Mouse (Mus musculus) lung, adult 2 months (tissue): Measurements from ENCODE around the gene Shc4.

Source experiments
- CTCF ChIP-seq: fragments of 200-500 bp; IDR thresholded peaks from 2 replicates; pipeline ENCODE4 v1.5.1; 2011; ENCODE audit warnings: mild to moderate bottlenecking, low read length, control low read depth; ENCODE audit not compliant: insufficient read depth
- POLR2A ChIP-seq: fragments of 200-500 bp; IDR thresholded peaks from 2 replicates; pipeline ENCODE4 v1.6.1; 2011; ENCODE audit warnings: low read depth, mild to moderate bottlenecking, control low read depth, low read length, borderline replicate concordance; ENCODE audit errors: extremely low read depth

DNA sequence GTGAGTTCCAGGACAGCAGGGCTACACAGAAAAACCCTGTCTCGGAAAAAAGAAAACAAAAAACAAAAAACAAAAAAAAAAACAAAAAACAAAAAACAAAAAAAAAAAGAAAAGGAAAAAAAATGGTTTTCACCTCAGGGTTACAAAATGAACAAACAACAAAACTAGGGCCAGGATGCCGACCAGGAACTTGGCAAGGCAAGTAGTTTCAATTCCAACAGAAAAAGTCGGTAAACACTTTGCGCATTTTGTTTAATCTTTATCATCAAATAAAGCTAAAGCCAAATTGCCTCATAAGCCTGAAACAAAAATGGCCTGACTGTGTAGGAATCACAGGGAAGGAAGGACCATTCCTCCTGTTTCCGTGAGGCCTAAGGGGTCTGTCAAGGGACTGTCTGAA is 40.6 kb upstream of the Shc4 start:
- TF ChIP-seq CTCF, result no peak
- TF ChIP-seq POLR2A, result no peak
